Mouse (Mus musculus): ENCODE measurements around the gene Dysf.

DNA sequence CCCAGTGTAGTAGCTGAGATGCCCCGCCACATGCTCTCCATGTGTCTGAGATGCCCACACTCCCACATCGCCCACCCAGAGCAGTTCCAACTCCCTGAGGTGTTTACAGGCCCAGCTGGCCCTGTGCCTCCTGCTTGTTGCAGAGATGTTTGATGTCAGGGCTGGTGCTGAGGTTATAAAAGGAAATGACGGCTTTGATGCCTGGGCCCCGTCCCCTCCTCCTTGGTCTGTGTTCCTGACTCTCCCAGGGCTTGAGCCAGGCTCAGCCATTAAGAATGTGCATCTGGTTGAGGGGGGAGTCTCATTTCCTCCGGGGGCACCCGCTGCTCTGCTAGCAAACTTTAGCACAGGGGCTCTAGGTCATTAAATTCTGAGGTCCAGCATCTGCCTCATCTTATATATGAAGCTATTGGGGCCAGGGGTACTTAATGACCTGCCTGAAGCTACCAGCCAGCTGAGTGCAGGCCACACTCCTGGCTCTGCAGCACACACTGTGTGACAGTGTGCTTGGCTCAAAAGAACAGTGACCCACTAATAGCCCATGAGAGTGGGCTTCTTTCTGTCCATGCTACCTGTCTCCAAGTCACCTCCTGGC, 183.4 kb downstream of the Dysf start:
- no peak for TF ChIP-seq USF1 (IDR thresholded peaks at IDR 0.05; ENCODE audit: low read depth, low read length)
- TF ChIP-seq NRF1 (IDR thresholded peaks at IDR 0.05; ENCODE audit: low read depth, low read length): no peak
- no peak for TF ChIP-seq SIN3A (IDR thresholded peaks at IDR 0.05; ENCODE audit: low read length)
- no peak for TF ChIP-seq MXI1 (IDR thresholded peaks at IDR 0.05; ENCODE audit: low read depth, low read length)
- TF ChIP-seq CTCF (conservative IDR thresholded peaks at IDR 0.05 in 1 of 2, IDR thresholded peaks at IDR 0.05 in 1 of 2; ENCODE audit: low read depth in 2 of 2, low read length in 2 of 2): no peak
- no peak for TF ChIP-seq PAX5 (IDR thresholded peaks at IDR 0.05; ENCODE audit: low read length)
- no peak for TF ChIP-seq BHLHE40 (IDR thresholded peaks at IDR 0.05; ENCODE audit: low read depth, low read length)
- TF ChIP-seq EP300 (IDR thresholded peaks at IDR 0.05; ENCODE audit: low read length): no peak
- no peak for TF ChIP-seq ZC3H11A (IDR thresholded peaks at IDR 0.05; ENCODE audit: low read depth, low read length)
